Comparison of ENCODE assay signal across 22 mouse cellular contexts in genomic region chr14:17748945-17749344, GRCm38 (mm10).
DNase-seq lines count a peak whose midpoint lies in the region; ATAC-seq and TF ChIP-seq lines count a peak whose summit lies in the region.
"Had no signal": no experiment of that assay in that cellular context is flagged by ENCODE, and none has a peak within 500 bp of the region (broad histone marks: within the 10 kb centered on the region; RNA-seq: fewer than 3 reads in every experiment).

No protein-coding gene starts in this region.

- H3K9ac ChIP-seq in hindbrain, embryonic 12.5 days, result no peak overlapping the region
- no peak overlapping the region for H3K9ac ChIP-seq in hindbrain, postnatal 0 days (replicated peaks; ENCODE audit: low read length)
- no peak overlapping the region for H3K9ac ChIP-seq in midbrain, embryonic 13.5 days (replicated peaks)
- H3K9ac ChIP-seq in midbrain, embryonic 14.5 days (replicated peaks; ENCODE audit: low read length), result no peak overlapping the region
- no peak overlapping the region for H3K9ac ChIP-seq in forebrain, embryonic 13.5 days
- H3K9ac ChIP-seq in intestine, postnatal 0 days (ENCODE audit: low read depth, low read length), result no peak overlapping the region
- H3K9ac ChIP-seq: liver, embryonic 12.5 days had no signal

- no peak overlapping the region for H3K4me3 ChIP-seq in hindbrain, embryonic 12.5 days
- no peak overlapping the region for H3K4me3 ChIP-seq in hindbrain, postnatal 0 days (ENCODE audit: low read length)
- H3K4me3 ChIP-seq in midbrain, embryonic 13.5 days (replicated peaks), result no peak overlapping the region
- H3K4me3 ChIP-seq in midbrain, embryonic 14.5 days (replicated peaks; ENCODE audit: low read depth, low read length), result no peak overlapping the region
- no peak overlapping the region for H3K4me3 ChIP-seq in forebrain, embryonic 13.5 days
- H3K4me3 ChIP-seq in intestine, postnatal 0 days (ENCODE audit: low read depth, low read length), result no peak overlapping the region
- H3K4me3 ChIP-seq: heart, embryonic 10.5 days; liver, embryonic 12.5 days had no signal

- no peak overlapping the region for H3K27ac ChIP-seq in hindbrain, embryonic 12.5 days
- H3K27ac ChIP-seq in hindbrain, postnatal 0 days, result no peak overlapping the region
- H3K27ac ChIP-seq in midbrain, embryonic 13.5 days, result no peak overlapping the region
- H3K27ac ChIP-seq in midbrain, embryonic 14.5 days (replicated peaks; ENCODE audit: low read depth, low read length), result no peak overlapping the region
- H3K27ac ChIP-seq in forebrain, embryonic 13.5 days, result no peak overlapping the region
- H3K27ac ChIP-seq in intestine, postnatal 0 days (ENCODE audit: low read depth, low read length), result no peak overlapping the region
- H3K27ac ChIP-seq: heart, embryonic 10.5 days; liver, embryonic 12.5 days had no signal

- no peaks in the 10 kb centered on the region for H3K27me3 ChIP-seq in hindbrain, embryonic 12.5 days
- no peaks in the 10 kb centered on the region for H3K27me3 ChIP-seq in hindbrain, postnatal 0 days (ENCODE audit: insufficient read depth, low read length)
- H3K27me3 ChIP-seq in midbrain, embryonic 13.5 days, result no peaks in the 10 kb centered on the region
- no peaks in the 10 kb centered on the region for H3K27me3 ChIP-seq in midbrain, embryonic 14.5 days (ENCODE audit: control insufficient read depth, insufficient read depth, low read length)
- H3K27me3 ChIP-seq in forebrain, embryonic 13.5 days, result no peaks in the 10 kb centered on the region
- H3K27me3 ChIP-seq in intestine, postnatal 0 days (replicated peaks; ENCODE audit: control insufficient read depth, insufficient read depth, low read length), result no peaks in the 10 kb centered on the region
- H3K27me3 ChIP-seq: liver, embryonic 12.5 days had no signal

- H3K4me1 ChIP-seq in hindbrain, embryonic 12.5 days, result peaks cover 4% of the 10 kb centered on the region; the same call in 1 of the 2 replicates
- H3K4me1 ChIP-seq in hindbrain, postnatal 0 days (ENCODE audit: insufficient read depth, low read length), result no peaks in the 10 kb centered on the region
- peaks cover 6% of the 10 kb centered on the region; the same call in 1 of the 2 replicates for H3K4me1 ChIP-seq in midbrain, embryonic 13.5 days (replicated peaks)
- H3K4me1 ChIP-seq in midbrain, embryonic 14.5 days (ENCODE audit: control insufficient read depth, insufficient read depth, low read length), result no peaks in the 10 kb centered on the region
- H3K4me1 ChIP-seq in forebrain, embryonic 13.5 days, result peaks cover 7% of the 10 kb centered on the region
- H3K4me1 ChIP-seq in intestine, postnatal 0 days (replicated peaks; ENCODE audit: control insufficient read depth, insufficient read depth, low read length), result no peaks in the 10 kb centered on the region
- H3K4me1 ChIP-seq: heart, embryonic 10.5 days; liver, embryonic 12.5 days had no signal

- TF ChIP-seq CTCF in hindbrain, postnatal 0 days (IDR thresholded peaks at IDR 0.05; ENCODE audit: low read depth), result no peak
- TF ChIP-seq CTCF in intestine, postnatal 0 days (IDR thresholded peaks at IDR 0.05; ENCODE audit: low read depth), result no peak

- no peaks in the 10 kb centered on the region for H3K36me3 ChIP-seq in hindbrain, embryonic 12.5 days
- H3K36me3 ChIP-seq in hindbrain, postnatal 0 days (ENCODE audit: insufficient read depth, low read length), result no peaks in the 10 kb centered on the region
- H3K36me3 ChIP-seq in midbrain, embryonic 13.5 days, result no peaks in the 10 kb centered on the region
- H3K36me3 ChIP-seq in midbrain, embryonic 14.5 days (ENCODE audit: control insufficient read depth, insufficient read depth, low read length), result no peaks in the 10 kb centered on the region
- H3K36me3 ChIP-seq in forebrain, embryonic 13.5 days (ENCODE audit: poor library complexity, severe bottlenecking), result no peaks in the 10 kb centered on the region
- H3K36me3 ChIP-seq in intestine, postnatal 0 days (ENCODE audit: control insufficient read depth, insufficient read depth), result no peaks in the 10 kb centered on the region
- H3K36me3 ChIP-seq: heart, embryonic 10.5 days; liver, embryonic 12.5 days had no signal

- ATAC-seq in hindbrain, embryonic 12.5 days (ENCODE audit: low FRiP score), result peak; percentile 69
- ATAC-seq in hindbrain, postnatal 0 days, result no peak
- peak; percentile 65; the same call in 1 of the 2 replicates for ATAC-seq in midbrain, embryonic 13.5 days
- no peak for ATAC-seq in midbrain, embryonic 14.5 days (ENCODE audit: low FRiP score, low TSS enrichment)
- peak; percentile 82; the same call in 1 of the 2 replicates for ATAC-seq in forebrain, embryonic 13.5 days
- peak; percentile 38; the same call in 1 of the 2 replicates for ATAC-seq in intestine, postnatal 0 days
- ATAC-seq: inflammation-experienced regulatory T-cells, adult 6 months; liver, embryonic 12.5 days had no signal

- no peak overlapping the region for H3K4me2 ChIP-seq in hindbrain, embryonic 12.5 days (replicated peaks)
- no peak overlapping the region for H3K4me2 ChIP-seq in hindbrain, postnatal 0 days (ENCODE audit: low read depth, low read length)
- no peak overlapping the region for H3K4me2 ChIP-seq in midbrain, embryonic 13.5 days (replicated peaks)
- H3K4me2 ChIP-seq in midbrain, embryonic 14.5 days (ENCODE audit: low read length), result no peak overlapping the region
- no peak overlapping the region for H3K4me2 ChIP-seq in forebrain, embryonic 13.5 days
- no peak overlapping the region for H3K4me2 ChIP-seq in intestine, postnatal 0 days (replicated peaks; ENCODE audit: low read depth)
- H3K4me2 ChIP-seq: liver, embryonic 12.5 days had no signal

- H3K9me3 ChIP-seq in hindbrain, embryonic 12.5 days (replicated peaks), result no peaks in the 10 kb centered on the region
- no peaks in the 10 kb centered on the region for H3K9me3 ChIP-seq in hindbrain, postnatal 0 days (ENCODE audit: low read length)
- H3K9me3 ChIP-seq in midbrain, embryonic 13.5 days, result no peaks in the 10 kb centered on the region
- no peaks in the 10 kb centered on the region for H3K9me3 ChIP-seq in midbrain, embryonic 14.5 days (ENCODE audit: control insufficient read depth, low read length)
- H3K9me3 ChIP-seq in forebrain, embryonic 13.5 days (replicated peaks), result no peaks in the 10 kb centered on the region
- H3K9me3 ChIP-seq in intestine, postnatal 0 days (ENCODE audit: control insufficient read depth), result no peaks in the 10 kb centered on the region
- H3K9me3 ChIP-seq: heart, embryonic 10.5 days; liver, embryonic 12.5 days had no signal

- no peak for DNase-seq in hindbrain, postnatal 0 days (ENCODE audit: low spot score)
- DNase-seq in midbrain, embryonic 14.5 days, result no peak
- DNase-seq in urinary bladder, postnatal 36 days (ENCODE audit: low spot score in 2 of 2), result no peak
- DNase-seq: adrenal gland, postnatal 10 days; B cell, adult 2 months; cerebellum, adult 2 months; cerebellum, postnatal 25 days; heart, postnatal 4 days; kidney, adult 9 months; kidney, postnatal 14 days; lung, adult 18-20 months; lung, postnatal 14 days; right cerebral cortex, postnatal 25 days; spleen, adult 18-20 months; thymus, postnatal 25 days had no signal

Comparison
In these comparisons a context has a peak if more than half of its experiments do, and no peak if none do; other contexts are left out.
1. ATAC-seq: peak in hindbrain, embryonic 12.5 days (single experiment), midbrain, embryonic 13.5 days (single experiment), forebrain, embryonic 13.5 days (single experiment) and intestine, postnatal 0 days (single experiment); none in hindbrain, postnatal 0 days (single experiment) and midbrain, embryonic 14.5 days (single experiment).